Comparison of ENCODE assay signal across 18 mouse cellular contexts in genomic region chr6:28332546-28332945, GRCm38 (mm10).
"Had no signal": no experiment of that assay in that cellular context is flagged by ENCODE, and none has a peak within 500 bp of the region (broad histone marks: within the 10 kb centered on the region; RNA-seq: fewer than 3 reads in every experiment).

No protein-coding gene starts in this region.

- H3K27ac ChIP-seq: midbrain, embryonic 10.5 days; midbrain, embryonic 12.5 days; neural tube, embryonic 13.5 days; neural tube, embryonic 15.5 days had no signal

- H3K4me3 ChIP-seq: midbrain, embryonic 10.5 days; midbrain, embryonic 12.5 days; myocyte; neural tube, embryonic 13.5 days; neural tube, embryonic 15.5 days had no signal

- DNase-seq: lung, adult 18-20 months; lung, embryonic 14.5 days; lung, postnatal 10 days; lung, postnatal 4 days; midbrain, embryonic 14.5 days; retina, postnatal 1 day; right cerebral cortex, adult 18-20 months; right cerebral cortex, postnatal 25 days; right cerebral cortex, postnatal 4 days; spleen, adult 18-20 months; thymus, adult 18-20 months; thymus, postnatal 25 days; thymus, postnatal 4 days had no signal
